Mouse (Mus musculus): ENCODE data around the gene Ccdc113. TPM values are rescaled to one million over a fixed set of nuclear protein-coding genes. Genes with fewer than 3 reads are reported as not detected.

The Ccdc113 gene
- total RNA-seq, 2 experiments from 2014 or later, result 0.41 TPM; not detected in 1

GRCm38 (mm10) chr8:95532206-95532605 is 1.7 kb upstream of the Ccdc113 start:
- DNase-seq (ENCODE audit: low spot score in 2 of 2), result no peak

DNA sequence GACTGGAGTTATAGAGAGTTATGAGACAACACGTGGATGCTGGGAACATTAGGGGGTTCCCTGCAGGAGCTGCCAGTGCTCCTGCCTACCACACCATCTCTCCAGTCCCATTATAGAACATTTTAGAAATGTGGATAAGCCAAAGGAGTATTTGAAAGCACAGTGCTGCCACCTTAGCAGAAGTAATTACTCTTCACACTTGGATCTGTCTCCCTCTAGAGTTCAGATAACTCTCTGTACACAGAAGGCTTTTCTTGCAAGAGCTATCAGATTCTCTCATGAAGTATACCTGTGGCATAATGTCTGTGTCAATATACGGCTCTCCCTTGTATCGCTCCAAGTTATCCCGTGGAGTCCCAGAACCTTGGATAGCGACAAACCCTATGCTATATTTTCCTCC is 5.6 kb downstream of the Ccdc113 start:
- DNase-seq (ENCODE audit: low spot score in 2 of 2), result no peak

GRCm38 (mm10) chr8:95542191-95542590 is 8.3 kb downstream of the Ccdc113 start:
- no peak for DNase-seq (ENCODE audit: low spot score in 2 of 2)

DNA sequence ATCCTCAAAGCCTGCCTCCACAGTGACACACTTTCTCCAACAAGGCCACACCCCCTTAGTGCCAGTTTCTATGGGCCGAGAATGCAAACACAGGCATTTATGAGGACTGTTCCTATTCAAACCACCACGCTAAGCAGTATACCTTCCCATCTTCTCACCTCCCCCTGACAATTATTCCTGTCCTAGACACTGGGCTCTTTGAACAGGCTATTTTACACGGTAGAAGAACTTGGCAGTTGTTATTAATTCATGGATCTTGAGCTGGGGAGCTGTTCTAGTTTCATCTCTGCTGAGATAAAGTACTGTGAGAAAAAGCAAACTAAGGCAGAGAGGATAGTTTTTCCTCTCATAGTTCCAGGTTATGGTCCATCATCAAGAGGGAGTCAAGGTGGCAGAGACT is 9.2 kb downstream of the Ccdc113 start:
- no peak for DNase-seq (ENCODE audit: low spot score in 2 of 2)

GRCm38 (mm10) chr8:95545815-95546214 is 11.9 kb downstream of the Ccdc113 start:
- DNase-seq (ENCODE audit: low spot score in 2 of 2), result no peak

DNA sequence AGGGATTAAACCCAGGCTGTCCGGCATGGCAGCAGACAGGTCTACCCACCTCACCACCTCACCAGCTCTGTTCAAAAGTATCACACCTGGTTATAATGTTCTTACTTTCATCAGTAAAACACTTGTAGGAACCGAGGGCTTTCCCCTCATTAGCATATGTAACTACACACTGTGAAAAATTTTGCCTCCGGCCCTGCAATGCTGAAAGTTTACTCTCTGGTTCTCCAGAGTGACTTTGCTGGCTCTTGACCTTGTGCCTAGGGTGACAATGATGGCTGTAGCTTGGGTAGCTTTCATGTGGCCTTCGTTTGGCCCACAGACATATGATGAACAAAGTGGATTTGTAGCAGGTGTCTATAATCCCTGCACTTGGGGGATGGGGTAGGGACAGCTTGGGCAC is 13.1 kb downstream of the Ccdc113 start:
- no peak for DNase-seq (ENCODE audit: low spot score in 2 of 2)

DNA sequence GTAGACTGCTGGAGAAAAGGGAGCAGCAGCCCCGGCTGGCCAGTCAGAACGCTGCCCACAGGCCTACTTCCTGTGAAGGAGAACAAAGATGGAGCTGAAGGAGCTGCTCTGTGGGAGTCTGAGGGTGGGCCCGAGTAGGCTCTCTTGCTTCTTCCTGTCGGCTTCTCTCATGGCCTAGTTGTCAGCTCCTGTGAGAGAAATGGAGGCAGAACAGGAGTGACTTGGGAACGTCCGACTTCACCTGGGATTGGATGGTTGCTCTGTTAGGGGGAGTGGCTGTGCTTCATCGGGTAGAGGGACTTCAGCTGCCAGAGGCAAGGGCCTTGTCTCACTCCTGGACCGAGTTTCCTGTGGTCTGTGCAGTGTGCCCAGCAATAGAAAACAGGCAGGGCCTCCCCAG is 14.0 kb downstream of the Ccdc113 start:
- no peak for DNase-seq (ENCODE audit: low spot score in 2 of 2)

DNA sequence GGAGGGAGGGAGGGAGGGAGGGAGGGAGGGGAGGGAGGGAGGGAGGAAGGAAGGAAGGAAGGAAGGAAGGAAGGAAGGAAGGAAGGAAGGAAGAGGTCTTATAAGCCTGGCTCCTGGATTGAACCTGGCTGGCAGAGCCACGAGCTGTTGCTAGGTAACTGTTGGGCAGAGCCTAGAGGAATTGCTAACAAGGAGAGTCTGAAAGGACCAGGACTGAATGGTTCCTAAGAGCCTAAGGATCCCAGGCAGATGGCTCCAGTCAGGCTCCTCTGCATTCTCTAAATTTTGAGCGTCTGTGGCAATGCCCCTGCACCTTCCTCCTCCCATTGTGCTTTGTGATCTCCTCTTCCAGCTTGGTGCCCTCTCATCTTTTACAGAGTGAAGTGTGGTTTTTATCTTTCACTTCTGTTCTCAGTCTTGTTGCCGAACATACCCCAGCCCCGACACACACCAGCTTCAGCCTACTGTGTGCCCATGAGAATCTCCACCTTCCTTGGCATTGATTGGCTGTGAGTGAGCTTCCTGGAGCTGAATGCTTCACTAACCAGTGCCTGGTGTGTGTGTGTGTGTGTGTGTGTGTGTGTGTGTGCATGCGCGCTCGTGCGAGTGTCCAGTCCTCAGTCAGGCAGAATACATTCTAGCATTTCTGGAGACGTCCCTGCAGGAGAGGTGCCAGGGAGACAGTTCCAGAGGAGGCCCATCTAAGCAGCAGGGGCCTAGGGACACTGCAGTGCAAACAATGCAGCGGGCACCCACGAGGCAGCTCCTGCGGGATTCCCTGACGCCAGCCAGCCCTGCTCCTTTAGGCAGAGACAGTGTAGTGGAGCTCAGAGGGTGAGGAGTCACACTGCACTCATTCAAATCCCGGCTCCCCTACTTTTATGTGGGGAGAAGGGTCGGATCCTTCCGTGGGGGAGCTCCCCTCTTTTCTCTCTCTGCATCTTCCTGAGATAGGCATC is 16.3 kb downstream of the Ccdc113 start:
- DNase-seq (ENCODE audit: low spot score in 2 of 2), result no peak

- DNase-seq (ENCODE audit: low spot score in 2 of 2), result no peak
These were observed 17.7 kb downstream of the Ccdc113 start for GRCm38 (mm10) chr8:95551577-95551976.

DNA sequence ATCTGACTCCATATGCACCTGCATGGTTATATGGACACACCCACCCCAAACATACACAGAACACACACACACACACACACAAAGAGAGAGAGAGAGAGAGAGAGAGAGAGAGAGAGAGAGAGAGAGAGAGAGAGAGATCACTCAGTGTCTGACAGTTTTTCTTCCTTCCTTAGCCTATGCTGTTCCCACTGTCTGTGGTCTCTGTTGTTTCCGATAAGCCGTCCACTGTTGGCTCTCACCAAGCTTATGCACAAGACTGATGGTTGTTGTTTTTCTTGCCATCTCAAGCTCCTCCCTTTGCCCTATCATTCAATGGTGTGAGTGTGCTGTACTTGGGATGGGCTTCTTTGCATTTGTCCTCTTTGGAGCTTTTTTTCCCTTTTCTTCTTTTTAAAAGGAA is 22.1 kb downstream of the Ccdc113 start:
- no peak for DNase-seq (ENCODE audit: low spot score in 2 of 2)

GRCm38 (mm10) chr8:95566217-95566616 is 32.3 kb downstream of the Ccdc113 start:
- no peak for DNase-seq (ENCODE audit: low spot score in 2 of 2)

DNA sequence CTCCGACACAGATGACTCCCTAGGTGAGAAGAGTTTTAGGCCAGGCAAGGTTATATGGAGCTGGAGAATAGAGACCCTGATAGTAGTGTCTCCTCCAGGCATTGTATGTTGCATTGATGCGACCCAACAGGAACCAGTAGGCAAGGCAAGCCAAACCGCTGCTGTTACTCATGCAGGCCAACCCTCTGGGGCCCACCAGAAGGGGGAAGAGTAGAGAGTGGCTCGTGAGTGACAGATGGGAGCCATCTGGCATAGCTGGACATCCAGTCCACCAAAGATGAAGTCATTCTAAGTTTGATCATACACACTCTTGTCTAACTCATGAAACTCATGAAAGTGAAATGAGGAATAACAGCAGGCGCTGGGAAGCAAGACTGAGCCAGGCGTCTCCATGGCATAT is 32.9 kb downstream of the Ccdc113 start:
- DNase-seq (ENCODE audit: low spot score in 2 of 2), result no peak

GRCm38 (mm10) chr8:95573146-95573545 is 39.3 kb downstream of the Ccdc113 start:
- DNase-seq (ENCODE audit: low spot score in 2 of 2), result no peak

DNA sequence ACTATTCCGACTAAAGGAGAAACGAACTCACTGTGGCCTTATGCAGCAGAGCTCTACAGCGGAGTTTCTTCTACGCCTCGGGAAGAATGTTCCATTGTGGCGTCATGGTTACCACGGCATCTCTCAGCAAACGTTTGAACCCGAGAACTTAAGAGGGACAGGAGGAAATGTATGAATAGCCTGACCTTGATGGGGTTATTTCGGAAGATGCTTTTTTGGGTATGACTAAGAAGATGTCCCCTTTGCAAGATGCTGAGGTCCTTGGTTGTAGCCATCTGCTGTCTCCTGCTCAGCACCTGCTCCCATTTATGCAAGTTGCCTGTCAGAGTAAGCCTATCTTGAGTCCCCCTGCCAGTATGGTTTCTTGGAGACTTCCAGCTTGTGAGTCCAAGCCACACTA is 42.4 kb downstream of the Ccdc113 start, which contains the start of gene Prss54:
Prss54 (minus strand) TSS at position 101 of the 400 bp plus-strand sequence.
- no peak for DNase-seq (ENCODE audit: low spot score in 2 of 2)

GRCm38 (mm10) chr8:95587339-95587738 is 53.5 kb downstream of the Ccdc113 start:
- no peak for DNase-seq (ENCODE audit: low spot score in 2 of 2)

DNA sequence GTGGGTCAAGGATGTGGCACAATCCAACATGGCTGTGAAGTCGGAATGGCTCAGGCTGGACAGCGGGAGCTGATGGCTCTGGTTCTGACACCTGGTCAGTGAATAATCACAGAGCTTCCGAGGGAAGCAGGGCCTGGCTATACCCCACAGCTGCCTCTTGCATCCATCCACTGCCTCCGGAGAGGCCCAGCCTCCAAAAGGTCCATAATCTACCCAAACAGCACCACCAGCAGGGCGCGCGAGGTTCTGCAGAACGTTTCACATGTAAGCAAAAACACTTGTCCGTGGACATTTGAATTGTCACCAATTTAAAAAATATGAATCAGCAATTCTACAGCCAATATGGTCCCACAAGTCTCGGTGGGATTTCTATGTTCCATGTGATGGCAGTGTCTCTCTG is 55.4 kb downstream of the Ccdc113 start:
- no peak for DNase-seq (ENCODE audit: low spot score in 2 of 2)

- DNase-seq (ENCODE audit: low spot score in 2 of 2), result no peak
These were observed 56.7 kb downstream of the Ccdc113 start for GRCm38 (mm10) chr8:95590539-95590938.

DNA sequence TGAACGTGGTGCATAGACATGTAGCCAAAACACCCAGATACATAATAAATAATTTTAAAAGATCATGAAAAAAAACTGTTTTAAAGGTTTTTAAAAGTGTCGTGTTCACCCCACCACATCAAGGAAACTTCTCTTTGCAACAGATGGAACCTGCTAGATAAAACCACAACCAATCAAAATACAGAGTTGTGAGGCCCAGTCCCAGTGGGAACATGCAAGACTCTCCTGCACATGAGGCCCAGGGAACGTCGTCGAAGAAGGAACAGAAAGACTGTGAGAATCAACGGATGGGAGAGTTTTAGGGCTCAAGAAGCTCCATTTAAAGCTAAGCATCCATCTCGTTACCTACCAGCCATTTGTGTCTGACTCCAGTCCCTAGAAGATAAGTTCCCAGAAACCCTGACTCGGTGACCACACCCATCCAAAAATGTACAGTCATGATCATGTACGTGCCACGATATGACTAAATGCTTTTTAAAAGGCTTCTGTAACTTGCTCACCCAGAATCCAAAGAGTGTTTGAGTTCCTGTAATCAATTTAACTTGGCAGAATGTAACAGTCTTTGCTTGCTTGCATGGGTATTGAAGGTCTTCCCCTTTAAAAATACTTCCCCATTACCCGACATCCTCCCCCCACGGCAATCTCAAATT is 58.4 kb downstream of the Ccdc113 start:
- no peak for DNase-seq (ENCODE audit: low spot score in 2 of 2)

GRCm38 (mm10) chr8:95593439-95594393 is 59.8 kb downstream of the Ccdc113 start:
- DNase-seq (ENCODE audit: low spot score in 2 of 2), result no peak

DNA sequence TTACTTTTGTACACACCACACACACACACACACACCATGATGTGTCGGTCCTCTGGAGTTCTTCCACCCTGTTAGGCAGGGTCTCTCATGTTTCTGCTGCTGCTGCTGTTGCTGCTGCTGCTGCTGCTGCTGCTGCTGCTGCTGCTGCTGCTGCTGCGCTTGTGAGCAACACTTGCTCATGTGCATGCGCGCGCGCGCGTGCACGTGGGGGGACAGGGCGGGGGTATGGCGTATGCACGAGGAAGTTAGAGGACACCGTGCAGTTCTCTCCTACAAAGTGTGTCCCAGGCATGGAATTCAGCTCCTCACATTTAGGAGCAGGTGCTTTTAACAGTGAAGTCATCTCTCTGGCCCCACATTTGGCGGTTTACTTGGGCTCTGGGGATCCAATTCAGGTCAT is 61.2 kb downstream of the Ccdc113 start:
- DNase-seq (ENCODE audit: low spot score in 2 of 2), result no peak

DNA sequence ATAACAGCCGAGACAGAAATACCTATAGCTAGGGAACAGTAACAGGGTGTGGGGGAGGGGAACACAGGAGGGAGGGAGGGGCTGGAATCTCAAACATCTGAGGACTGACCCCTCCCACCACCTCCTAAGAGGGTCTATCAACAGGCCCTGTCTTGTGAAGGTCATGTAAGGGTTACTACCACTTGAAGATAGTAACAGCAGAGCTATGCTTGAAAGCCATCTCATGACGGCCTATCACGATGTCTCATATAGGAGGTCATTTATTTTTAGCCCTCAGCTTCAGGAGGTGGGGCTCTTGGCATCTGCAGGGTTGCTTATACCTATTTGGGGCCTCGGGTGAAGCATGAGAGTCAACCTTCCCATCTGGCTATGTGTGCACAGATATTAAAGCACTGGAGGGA is 63.0 kb downstream of the Ccdc113 start:
- DNase-seq (ENCODE audit: low spot score in 2 of 2), result no peak
